Mouse (Mus musculus) embryo, embryonic 9.5 days (tissue): ENCODE measurements at regions not wholly inside any gene's neighbourhood (a gene's known extent, or its start where the extent isn't known, plus 50 kb on each side); places are given as distances from the start of the nearest gene placed in this dataset.

Experiments used
- DNase-seq: peaks from one replicate; pipeline ENCODE4 v3.0.0-alpha.2; 2017; ENCODE audit errors: extremely low spot score

DNA sequence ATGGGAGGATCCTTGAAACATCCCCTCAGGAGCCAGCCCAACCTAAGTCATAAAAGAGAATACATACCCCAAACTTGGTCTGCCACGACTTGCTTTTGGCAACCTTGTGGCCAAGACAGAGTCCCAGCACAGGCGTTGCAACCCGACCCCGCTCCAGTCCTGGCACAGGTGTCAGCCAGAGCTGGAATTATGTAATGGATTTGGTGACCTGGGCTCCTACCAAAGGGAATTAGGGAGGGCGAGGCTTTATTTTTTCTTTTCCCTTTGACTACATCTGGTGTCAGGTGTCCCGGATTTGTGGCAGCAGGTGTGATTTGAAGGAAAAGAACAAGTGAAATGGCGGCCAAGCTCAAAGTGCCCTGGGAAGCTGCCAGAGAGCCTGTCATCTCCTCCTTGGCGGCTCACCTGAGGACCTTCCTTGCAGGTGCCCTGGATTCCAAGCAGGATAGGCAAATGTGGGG is 212.9 kb downstream of the Mef2c start:
- peak; percentile 36 for DNase-seq

DNA sequence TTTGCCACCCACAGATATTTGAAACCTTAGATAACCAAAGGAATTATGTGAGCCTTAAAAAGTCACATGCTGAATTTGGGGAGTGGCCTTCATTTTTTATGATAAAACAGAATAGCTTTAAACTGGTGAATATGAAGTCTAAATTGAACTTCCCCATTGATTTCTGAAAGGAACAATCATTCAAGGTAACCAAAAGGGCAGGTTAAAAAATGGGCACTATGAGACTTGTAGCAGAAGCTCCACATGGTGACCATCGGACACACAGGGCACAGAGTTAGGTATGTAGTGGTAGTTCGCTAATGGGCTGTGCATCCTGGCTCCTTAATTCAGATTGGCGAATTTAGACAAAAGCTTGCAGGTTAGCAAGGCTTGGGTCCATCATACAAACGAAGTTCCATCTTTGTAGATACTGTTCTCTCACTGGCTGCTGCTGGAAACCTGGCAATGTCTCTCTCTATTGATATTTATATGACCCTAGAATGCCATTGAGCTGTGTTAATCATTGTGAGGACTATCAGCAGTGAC is 213.9 kb downstream of the Mef2c start:
- DNase-seq, result no peak

DNA sequence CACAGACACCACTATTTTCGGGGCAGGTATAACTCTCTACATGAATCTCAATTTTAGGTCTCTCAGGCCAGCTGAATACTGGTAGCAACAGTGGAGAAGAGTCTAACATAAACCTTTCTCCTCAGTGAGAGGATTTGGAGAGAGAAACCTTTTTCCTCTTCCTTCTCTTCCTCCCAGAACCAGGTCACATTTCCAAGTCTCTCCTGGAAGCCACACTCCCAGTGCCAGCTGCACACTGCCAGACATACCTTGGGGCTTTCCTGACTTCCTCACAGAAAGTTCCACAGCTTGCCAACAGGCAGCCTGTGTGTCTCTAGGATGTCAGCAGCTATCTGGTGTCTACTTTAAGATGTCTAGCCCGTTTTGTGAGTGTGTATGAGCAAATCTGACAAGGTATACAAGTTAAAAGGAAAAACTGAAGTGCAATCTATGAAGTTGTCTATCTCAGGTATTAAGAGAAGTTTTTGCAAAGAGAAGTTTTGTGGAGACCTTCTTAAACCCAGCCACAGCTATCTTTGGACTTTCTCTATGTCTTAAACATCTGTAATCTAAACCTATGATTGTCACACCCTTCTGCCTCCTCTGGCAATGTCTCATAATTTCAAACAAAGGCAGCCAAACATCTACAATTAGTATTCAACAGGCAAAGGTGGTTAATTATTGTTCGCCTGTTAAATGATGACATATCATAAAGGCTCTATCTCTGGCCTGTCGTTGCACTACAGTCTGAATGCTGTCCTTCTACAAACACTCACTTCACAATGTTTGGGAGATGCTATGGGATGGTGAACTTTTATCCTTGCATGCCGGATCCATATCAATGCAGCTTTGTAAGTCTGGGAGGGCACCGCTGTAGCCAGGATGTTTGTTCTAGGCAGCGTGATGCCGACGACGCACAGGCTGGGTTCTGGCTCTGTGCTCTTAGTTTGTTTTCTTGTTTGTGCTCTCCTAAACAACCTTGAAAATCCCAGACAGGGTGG is 214.9 kb downstream of the Mef2c start:
- peak; percentile 31 for DNase-seq

DNA sequence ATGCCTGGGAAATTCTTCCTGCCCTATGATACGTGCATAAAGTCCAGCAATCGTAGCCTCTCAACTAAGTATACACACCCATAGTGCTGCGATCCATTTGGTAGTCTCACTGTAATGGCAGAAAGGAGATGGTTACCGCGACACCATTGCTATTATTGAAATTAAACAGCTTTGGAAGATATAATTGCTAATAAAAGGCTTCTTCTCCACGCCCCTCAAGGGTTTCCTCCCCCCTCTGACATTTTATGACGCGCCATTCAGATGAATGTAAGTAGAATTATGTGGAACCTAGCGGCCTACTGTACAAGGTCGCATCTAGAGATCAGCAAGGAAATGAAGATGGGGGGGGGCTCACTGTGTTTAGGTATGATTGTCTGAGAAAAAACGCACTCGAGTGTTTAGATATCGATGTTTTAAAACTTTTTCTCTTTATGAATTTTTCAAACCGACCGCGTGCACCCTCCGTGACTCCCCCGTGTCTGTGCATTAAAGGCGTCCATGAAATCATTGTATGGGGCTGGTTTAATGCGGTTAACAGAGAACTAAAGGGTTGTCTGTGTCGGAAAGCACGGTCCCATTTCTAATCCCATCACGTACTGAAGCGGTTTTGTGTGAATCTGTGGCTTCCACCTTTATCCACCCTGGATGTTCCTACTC is 215.9 kb downstream of the Mef2c start:
- DNase-seq, result peak; percentile 38

DNA sequence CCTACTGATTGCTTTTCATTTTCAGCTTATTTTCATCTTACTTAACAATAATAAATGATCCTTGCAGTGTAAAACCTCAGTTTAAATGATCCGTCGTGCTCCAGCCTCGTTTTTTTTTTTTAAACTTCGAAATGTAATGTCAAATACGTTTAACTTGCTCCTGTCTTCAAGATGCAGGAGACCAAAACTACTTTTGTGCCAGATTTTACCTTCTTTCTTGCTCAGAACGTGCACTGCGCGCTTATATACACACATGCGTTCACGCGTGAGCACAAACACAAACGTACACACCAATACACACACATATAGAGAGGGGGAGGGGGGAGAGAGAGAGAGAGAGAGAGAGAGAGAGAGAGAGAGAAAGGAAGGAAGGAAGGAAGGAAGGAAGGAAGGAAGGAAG is 216.5 kb downstream of the Mef2c start:
- no peak for DNase-seq

DNA sequence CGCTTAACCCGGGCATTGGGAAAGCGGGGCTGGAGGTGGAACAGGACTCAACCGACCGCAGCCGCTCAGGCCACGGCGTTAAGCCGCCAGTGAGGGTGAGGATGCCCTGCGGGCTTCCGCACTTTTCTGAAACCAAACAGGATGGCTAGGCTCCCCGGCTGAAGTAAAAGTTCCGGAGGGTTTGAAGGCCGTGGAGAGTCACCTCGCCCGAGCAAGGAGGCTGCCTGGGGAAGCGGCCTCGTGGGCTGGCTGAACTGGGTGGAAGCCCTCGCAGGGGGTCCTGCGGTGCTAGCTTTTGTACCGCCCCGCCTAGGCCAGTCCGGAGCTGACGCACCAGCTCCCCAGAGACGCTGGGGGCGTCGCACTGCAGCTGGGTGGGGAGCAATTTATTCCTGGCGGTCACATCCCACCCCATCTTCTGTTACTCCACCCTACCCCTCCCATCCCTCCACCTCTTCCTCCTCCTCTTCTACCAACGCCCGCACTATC is 217.1 kb downstream of the Mef2c start:
- peak; percentile 59 for DNase-seq

DNA sequence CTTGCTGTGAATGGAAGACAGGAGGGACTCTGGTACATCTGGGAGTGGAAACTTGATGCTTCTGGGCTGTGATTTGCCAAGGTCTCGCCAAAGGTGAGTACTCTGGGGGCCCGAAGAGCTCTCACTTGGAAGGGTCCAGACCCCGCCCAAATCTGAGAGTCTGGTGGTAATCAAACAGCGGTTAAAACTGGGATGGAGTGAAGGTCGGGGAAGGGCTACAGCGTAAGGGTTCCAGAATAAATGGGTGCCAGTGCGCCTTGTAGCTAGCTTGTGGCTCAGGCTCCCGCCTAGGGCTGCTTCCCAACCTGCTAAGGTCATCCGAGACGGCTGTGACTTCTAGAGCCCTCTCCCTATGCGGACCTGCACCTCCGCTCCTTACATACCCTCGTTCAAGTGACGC is 217.7 kb downstream of the Mef2c start:
- peak; percentile 51 for DNase-seq

DNA sequence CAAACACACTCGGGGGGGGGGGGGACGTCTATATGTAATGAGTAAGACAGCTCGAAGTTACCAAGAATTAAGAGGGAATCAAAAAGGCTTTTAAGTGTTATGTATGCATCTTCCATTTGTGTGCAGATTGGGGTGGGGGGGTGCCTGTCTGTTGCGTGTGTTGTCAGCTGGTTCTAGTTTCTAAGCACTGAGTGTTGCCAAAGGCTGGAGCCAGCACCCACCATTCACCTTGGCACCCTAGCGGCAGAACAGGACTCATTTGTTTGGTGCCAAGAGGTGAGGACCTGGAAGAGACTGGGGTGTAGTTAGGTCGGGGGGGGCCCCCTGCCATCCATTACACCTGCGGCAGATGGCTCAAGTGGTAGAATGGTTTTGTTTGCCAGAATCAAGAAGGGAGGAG is 218.4 kb downstream of the Mef2c start:
- DNase-seq, result no peak

DNA sequence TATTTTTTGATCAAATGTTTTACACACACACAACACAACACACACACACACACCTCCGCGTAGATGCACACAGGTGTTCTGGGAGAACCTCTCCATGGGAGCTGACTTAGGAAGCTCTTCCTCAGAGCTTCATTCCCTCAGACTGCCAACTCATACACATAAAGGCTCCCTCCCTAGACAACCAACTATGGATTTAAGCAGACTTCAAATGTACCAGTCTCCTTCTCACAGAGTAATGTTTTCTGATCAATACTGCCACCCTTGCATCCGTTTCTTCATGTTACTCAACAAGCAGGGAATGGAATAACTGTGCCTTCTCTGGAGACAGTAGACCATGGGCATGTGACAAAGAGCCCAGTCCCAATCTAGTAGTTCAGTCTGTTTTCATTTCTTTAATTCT is 219.0 kb downstream of the Mef2c start:
- no peak for DNase-seq

DNA sequence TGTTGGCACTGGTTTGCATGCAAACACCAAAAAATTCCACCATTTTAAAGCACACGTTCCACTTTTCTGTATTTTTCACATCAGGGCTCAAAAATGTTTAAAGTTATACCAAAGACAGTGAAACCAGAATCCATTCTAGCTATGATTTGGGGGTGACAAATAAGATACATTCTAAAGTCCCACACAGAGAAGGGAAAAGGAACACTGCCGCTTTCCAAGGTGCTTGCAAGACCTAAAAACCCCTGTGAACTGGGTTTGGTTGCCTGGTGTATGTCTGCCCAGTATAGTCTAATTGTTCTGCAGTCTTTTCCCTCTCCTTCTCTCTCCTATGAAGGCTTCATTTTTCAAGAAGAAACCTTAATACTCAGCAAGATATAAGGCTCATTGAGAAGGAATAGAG is 219.6 kb downstream of the Mef2c start:
- no peak for DNase-seq

DNA sequence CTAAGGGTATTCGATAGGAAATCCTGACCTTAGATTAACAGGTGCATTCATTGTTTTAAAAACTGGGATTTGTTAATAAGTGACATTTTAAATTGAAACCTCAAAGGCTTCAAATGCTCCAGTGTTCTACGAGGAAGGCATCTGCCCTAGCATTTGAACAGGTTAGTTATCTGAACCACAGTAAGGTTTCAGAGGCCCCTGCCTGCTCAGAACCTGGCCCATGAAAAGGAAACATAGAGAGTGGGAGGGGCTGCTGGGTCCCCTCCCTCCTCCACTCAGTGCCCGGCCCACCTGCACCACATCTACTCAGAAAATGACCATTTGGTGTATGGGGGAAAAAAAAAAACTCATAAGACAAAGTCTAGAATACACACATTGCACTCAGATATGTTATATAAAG is 220.4 kb downstream of the Mef2c start:
- DNase-seq, result no peak

DNA sequence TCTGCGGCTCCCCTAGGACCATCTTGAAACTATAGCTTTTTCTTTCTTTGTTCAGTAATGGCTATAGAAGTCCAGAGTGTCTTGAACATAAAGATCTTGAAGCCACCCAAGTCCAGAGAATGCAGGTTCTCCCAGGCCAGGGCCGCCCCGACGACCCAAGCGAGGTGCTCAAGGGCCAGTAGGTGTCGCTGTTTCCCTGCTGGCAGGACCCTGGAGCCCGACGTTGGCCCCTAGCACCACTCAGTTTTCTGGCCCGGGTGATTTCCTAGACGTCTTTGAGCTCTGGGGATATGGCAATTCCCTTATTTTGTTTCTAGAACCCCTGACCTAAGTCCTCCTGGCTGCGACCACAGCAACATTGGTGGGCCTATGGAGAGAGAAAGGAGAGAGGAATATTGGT is 221.2 kb downstream of the Mef2c start:
- DNase-seq, result peak; percentile 79

DNA sequence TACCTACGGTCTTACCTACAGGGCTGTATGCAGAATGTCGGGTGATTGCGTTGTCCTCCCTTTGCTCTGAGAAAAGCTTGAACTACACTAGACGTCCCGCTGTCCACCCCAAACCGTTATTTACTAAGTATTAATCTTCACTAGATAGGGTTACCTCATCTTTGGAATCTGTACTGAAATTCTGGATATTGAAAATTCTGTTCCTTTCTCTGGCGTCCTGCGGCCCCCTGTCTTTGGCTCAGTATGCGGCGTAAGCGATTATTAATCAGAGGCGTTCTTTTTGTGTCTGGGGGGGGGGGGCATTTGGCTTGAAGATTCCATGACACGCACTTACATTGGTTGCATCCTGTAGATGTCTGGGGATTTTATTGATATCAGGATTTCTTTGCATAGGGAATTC is 222.0 kb downstream of the Mef2c start:
- peak; percentile 25 for DNase-seq

DNA sequence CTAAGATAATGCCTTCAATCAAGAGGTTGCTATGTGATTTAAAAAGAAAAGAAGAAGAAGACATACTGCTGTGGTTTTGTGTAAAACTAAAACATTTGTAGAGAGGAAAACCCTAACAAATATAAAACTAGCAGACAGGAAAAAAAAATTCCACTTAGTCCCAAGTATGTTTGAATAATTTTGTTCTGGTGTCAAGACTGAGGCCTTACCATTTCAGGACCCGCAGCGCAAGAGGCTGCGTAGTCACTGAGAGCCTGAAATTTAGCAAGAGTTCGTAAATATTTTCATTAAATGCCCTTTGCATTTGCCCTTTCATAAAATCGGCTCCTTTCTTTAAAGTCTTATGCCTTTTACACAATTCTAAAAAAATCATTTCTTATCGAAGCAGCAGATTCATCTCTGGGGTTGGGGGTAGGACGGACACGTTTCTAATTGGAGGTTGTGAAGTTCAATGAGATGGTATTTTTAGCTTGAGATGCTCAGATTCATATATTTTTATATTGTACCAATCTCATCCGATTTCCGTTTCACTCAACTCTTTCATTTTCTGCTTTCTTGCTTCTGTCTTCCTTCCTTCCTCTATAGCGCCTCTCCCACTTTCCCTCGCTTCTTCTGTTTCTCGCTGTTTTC is 222.6 kb downstream of the Mef2c start:
- no peak for DNase-seq

DNA sequence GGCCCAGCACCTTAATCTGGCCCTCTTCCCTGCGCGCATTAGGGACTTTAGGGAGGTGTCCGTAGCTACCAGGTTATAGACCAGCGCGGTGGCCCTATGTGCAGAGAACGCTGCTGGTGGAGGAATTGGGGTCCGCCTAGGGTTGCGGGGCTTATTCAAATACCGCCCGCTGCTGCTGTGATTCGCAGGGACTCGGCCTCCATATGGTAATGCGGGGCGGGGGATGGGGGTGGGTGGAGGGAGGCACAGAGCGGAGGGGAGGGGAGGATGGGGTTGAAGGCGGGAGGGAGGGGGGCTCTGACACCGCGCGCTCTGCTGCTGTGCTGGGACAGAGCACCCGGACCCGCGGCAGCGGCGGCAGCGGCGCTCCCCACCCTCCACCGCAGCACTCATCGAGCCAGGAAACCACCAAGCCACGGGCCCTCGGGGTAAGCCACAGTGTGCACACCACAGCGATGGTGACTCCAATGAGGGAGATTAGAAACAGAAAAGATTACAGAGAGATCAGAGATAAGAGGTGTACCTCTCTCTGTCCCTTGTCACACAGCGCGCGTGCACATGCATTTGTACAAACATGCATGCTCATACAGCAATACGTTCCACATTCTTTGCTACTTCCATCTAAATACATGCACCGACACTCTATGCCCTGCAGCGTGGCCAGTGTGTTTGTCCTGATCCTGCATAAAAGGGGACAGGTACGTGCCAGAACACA is 223.4 kb downstream of the Mef2c start:
- DNase-seq, result peak; percentile 61

DNA sequence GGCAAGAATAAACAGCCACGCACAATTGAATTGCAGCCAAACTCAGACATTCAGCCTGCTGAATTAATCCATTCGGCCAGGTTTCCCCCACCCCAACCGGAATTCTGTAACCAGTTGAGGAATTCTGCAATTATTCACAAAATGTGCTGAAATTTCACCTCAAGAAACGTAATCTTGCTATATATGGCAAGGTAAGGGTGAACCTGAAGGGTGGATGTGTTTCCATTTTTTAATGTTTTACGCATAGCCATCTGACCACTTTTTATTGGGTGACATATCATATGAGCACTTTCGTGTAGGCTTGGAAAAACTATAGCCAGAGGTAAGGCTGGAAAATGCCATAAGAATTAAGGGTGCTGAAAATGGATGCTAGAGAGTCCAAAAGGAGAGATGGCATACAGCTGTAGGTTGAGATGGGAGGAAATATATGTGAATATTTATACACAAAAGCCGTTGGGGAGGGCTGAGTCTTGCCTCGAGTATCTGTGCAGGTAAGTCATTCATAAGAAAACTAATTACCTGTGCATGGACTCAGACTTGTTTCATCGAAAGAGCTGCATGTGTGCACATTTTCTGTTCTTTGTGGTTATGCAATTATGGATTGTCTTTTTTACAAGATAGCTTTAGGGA is 224.0 kb downstream of the Mef2c start:
- no peak for DNase-seq

DNA sequence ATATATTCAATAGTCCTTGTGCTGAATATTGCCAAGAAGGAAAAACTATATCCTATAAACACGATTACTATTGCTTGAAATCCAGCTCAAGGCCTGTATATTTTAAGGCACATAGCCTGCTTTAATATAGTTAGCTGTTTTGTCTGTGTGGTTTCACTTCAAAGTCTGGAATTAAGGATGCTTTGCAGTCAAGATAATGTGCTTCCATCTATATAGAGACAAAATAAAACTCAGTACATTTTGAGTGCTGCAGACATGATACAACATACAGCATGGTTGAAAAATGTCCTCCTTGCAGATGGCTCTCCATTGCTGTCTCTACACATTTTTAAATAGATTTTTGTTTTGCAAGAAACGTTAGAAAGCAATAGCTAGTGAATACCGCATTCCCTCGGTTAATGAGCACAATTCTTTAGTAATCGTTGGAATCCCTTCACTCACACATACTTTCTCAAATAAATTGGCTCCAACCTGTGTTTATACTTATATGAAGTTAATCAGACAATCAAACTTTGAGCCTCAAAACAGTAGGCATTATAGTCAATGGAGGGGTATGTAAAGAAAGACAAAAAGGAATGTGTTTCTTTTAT is 224.7 kb downstream of the Mef2c start:
- no peak for DNase-seq

DNA sequence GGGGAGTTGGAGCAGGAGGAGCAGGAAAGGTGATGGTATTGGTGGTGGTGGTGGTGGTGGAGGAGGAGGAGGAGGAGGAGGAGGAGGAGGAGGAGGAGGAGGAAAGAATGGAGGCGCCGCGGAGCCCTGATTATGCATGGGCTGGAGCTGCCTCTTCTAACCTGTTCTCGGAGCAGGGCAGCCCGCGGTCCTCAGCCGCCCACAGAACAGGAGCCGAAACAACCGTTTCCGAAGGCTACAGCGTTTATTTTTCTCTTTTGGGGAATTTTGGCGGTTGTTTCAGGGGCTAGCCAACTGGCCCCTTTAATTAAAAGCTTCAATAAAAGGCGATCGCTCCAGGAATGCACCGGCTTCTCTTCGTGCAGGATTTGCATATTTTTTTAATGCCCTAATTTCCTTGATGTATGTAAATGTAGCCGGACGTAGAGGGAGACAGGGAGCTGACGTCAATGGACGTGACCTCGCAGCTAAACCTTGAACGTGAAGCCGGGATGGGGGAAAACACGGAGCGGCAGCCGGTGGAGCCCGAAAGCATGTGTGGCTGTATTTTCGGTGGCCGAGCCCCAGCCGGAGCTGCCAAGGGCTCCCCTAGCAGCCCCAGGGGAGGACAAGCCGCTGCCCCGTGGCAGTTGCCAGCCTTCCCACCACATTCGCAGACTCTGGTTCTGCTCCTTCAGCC is 225.6 kb downstream of the Mef2c start:
- DNase-seq, result peak; percentile 72

DNA sequence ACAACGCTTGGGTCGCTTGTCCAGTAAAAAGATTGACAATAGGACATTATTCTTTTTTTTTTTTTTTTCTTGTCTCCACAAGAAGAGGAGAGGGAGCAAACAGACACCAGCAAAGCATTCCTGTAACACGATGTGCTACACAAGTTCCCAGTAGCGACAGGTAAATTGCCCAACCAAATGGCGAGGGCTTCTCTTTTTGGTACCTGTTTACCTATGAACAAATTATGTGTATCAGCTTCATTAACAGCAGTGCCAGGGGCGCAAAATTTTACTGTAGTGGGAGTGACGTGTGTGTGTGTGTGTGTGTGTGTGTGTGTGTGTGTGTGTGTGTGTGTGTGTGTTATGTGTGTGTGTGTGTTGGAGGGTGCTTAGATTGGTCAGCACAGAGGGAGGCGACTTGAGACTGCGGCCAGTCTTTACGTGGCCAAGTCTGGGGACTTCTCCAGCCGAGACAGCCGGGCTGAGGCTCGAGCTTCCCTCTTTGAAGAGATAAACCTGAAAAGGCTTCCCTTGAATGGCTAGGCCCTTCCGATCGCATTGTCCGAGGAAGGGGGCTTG is 226.4 kb downstream of the Mef2c start:
- no peak for DNase-seq
